In the genomic region with DNA sequence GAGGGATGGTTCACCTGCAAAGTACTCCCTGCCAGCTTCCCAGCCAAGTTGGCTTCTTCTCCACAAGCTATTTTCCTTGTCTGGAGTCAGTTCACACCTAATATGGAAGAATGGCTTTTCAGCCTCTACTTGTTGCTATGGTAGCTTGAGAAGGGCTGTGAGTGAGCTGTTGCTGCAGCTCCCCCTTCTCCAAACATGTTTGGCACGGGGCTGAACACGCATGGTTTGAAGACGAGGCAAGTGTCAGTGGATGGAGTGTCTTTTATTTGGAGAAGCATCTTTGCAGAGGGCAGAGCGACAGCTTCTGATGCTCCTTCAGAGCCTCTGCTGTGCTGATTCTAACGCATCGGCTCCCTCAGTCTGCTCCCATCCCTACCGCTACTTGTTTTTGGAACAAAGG, we compare ENCODE assay signal across 16 mouse cellular contexts. TPM values are rescaled to one million over a fixed set of nuclear protein-coding genes. Genes with fewer than 3 reads are reported as not detected.
DNase-seq lines count a peak whose midpoint lies in the region; ATAC-seq lines count a peak whose summit lies in the region.
"Had no signal": no experiment of that assay in that cellular context is flagged by ENCODE, and none has a peak within 500 bp of the region (broad histone marks: within the 10 kb centered on the region; RNA-seq: fewer than 3 reads in every experiment).

No protein-coding gene starts in this region.

- DNase-seq in frontal cortex, postnatal 25 days (ENCODE audit: low spot score in 2 of 2) = no peak
- peak; percentile 47 to 54 for DNase-seq in right cerebral cortex, postnatal 10 days (ENCODE audit: low spot score in 2 of 2)
- DNase-seq in right cerebral cortex, postnatal 25 days = no peak
- DNase-seq in layer of hippocampus, adult 8-10 months (ENCODE audit: low spot score in 2 of 2) = peak; percentile 39 to 42
- no peak for DNase-seq in urinary bladder, postnatal 25 days (ENCODE audit: low spot score)
- DNase-seq: adrenal gland, postnatal 10 days; B cell, adult 2 months; cerebellum, adult 9-10 months; embryo, embryonic 11 days; gastrocnemius, postnatal 14 days; heart, postnatal 10 days; kidney, adult 2 months; kidney, postnatal 36 days; thymus, adult 2 months had no signal

- ATAC-seq in frontal cortex, adult (ENCODE audit: low TSS enrichment) = 0 out of 2 replicates have a peak, but pooled peaks have one; percentile 9
- ATAC-seq in monocyte, adult 5-6 weeks (replicated peaks; ENCODE audit: insufficient number of reproducible peaks, low FRiP score, low TSS enrichment, poor library complexity, severe bottlenecking) = no peak

RNA-seq across cellular contexts. Expression of a gene that starts 41.3 kb away (rescaled TPM):
- 100 to 1,000 TPM; 133 to 154 (median 143) TPM for total RNA-seq in layer of hippocampus, adult 8-10 months (2022)
- not detected in 3 replicates for total RNA-seq in monocyte, adult 5-6 weeks (2017)

Comparison
In these comparisons a context has a peak if more than half of its experiments do, and no peak if none do; other contexts are left out.
1. DNase-seq: peak in right cerebral cortex, postnatal 10 days (2 of 2) and layer of hippocampus, adult 8-10 months (2 of 2); none in frontal cortex, postnatal 25 days (0 of 2), right cerebral cortex, postnatal 25 days (single experiment) and urinary bladder, postnatal 25 days (single experiment).
2. RNA of a gene that starts 41.3 kb away (total RNA-seq): 133 to 154 TPM in layer of hippocampus, adult 8-10 months; not detected in monocyte, adult 5-6 weeks; every median in the first group is over 100 times any median in the second.